Mouse (Mus musculus) myocyte (in vitro differentiated cells): ENCODE results near the gene Leng9. TPM values are rescaled to one million over a fixed set of nuclear protein-coding genes. Genes with fewer than 3 reads are reported as not detected.
A peak's percentile ranks its signal among the peaks of the same experiment; 100 is the strongest.

ENCODE experiments used
- H3K27me3 ChIP-seq: one replicate; pipeline ENCODE4 v1.6.1; 2011; ENCODE audit not compliant: control insufficient read depth, insufficient read depth, insufficient read length
- H3K36me3 ChIP-seq: one replicate; pipeline ENCODE4 v1.6.1; 2011; ENCODE audit not compliant: control insufficient read depth, insufficient read depth
- H3K4me2 ChIP-seq: one replicate; pipeline ENCODE4 v1.6.1; 2011; ENCODE audit warnings: low read depth, control low read depth
- H3K4me3 ChIP-seq: one replicate; pipeline ENCODE4 v1.5.1; 2011; ENCODE audit warnings: mild to moderate bottlenecking, control low read depth, moderate library complexity
- H3K79me2 ChIP-seq: one replicate; pipeline ENCODE4 v1.6.1; 2011; ENCODE audit not compliant: control insufficient read depth, insufficient read depth
- H3ac ChIP-seq: one replicate; pipeline ENCODE4 v1.6.1; 2011; ENCODE audit not compliant: control insufficient read depth, insufficient read length
- CEBPB ChIP-seq: IDR thresholded peaks from 2 replicates; pipeline ENCODE4 v1.6.1; 2011; ENCODE audit warnings: mild to moderate bottlenecking, moderate library complexity; ENCODE audit not compliant: poor library complexity, insufficient read depth, severe bottlenecking
- E2F4 ChIP-seq: IDR thresholded peaks from one replicate; pipeline ENCODE4 v1.6.1; 2011; ENCODE audit warnings: mild to moderate bottlenecking, control low read depth, moderate library complexity; ENCODE audit not compliant: insufficient read depth
- MAX ChIP-seq: IDR thresholded peaks from one replicate; pipeline ENCODE4 v1.6.1; 2011; ENCODE audit warnings: low read depth, mild to moderate bottlenecking, control low read depth
- MYOD1 ChIP-seq, 3 experiments: IDR thresholded peaks; one replicate each; pipeline ENCODE4 v1.6.1; 2011; ENCODE audit warnings: control low read depth in 2 of 3, low read depth in 2 of 3, mild to moderate bottlenecking in 2 of 3, moderate library complexity in 1 of 3; ENCODE audit not compliant: insufficient read length in 2 of 3, control insufficient read depth in 1 of 3
- MYOG ChIP-seq, 3 experiments: IDR thresholded peaks; one replicate each; pipeline ENCODE4 v1.6.1; 2011; ENCODE audit warnings: control low read depth in 2 of 3, low read depth in 2 of 3, mild to moderate bottlenecking in 2 of 3; ENCODE audit not compliant: insufficient read length in 2 of 3, control insufficient read depth in 1 of 3, insufficient read depth in 1 of 3
- POLR2A ChIP-seq: IDR thresholded peaks from one replicate; pipeline ENCODE4 v1.6.1; 2011; ENCODE audit warnings: low read depth, mild to moderate bottlenecking, control low read depth, moderate library complexity; ENCODE audit not compliant: insufficient read length
- POLR2AphosphoS2 ChIP-seq: IDR thresholded peaks from one replicate; pipeline ENCODE4 v1.6.1; 2011; ENCODE audit warnings: low read depth, control low read depth; ENCODE audit not compliant: insufficient read length
- REST ChIP-seq: IDR thresholded peaks from one replicate; pipeline ENCODE4 v1.6.1; 2011; ENCODE audit warnings: mild to moderate bottlenecking, control low read depth, moderate library complexity; ENCODE audit not compliant: insufficient read depth, insufficient read length
- SRF ChIP-seq: IDR thresholded peaks from one replicate; pipeline ENCODE4 v1.6.1; 2011; ENCODE audit warnings: low read depth; ENCODE audit not compliant: control insufficient read depth, insufficient read length
- TCF12 ChIP-seq: IDR thresholded peaks from one replicate; pipeline ENCODE4 v1.6.1; 2011; ENCODE audit warnings: mild to moderate bottlenecking, control low read depth; ENCODE audit not compliant: poor library complexity, insufficient read depth, severe bottlenecking
- TCF3 ChIP-seq: IDR thresholded peaks from one replicate; pipeline ENCODE4 v1.6.1; 2011; ENCODE audit warnings: low read depth, control low read depth; ENCODE audit not compliant: insufficient read length
- USF1 ChIP-seq: IDR thresholded peaks from one replicate; pipeline ENCODE4 v1.6.1; 2011; ENCODE audit warnings: low read depth, mild to moderate bottlenecking, control low read depth, moderate library complexity
- polyA plus RNA-seq: library from polyadenylated mRNA; unstranded; fragments of >200 nt; fragmentation: generic; extraction: Trizol; gene quantifications from one replicate; pipeline ENCODE4 v1.2.1, GENCODE M21; 2012; ENCODE audit warnings: missing spikeins

Gene Leng9
- polyA plus RNA-seq, 1 experiment = 3.2 TPM

DNA sequence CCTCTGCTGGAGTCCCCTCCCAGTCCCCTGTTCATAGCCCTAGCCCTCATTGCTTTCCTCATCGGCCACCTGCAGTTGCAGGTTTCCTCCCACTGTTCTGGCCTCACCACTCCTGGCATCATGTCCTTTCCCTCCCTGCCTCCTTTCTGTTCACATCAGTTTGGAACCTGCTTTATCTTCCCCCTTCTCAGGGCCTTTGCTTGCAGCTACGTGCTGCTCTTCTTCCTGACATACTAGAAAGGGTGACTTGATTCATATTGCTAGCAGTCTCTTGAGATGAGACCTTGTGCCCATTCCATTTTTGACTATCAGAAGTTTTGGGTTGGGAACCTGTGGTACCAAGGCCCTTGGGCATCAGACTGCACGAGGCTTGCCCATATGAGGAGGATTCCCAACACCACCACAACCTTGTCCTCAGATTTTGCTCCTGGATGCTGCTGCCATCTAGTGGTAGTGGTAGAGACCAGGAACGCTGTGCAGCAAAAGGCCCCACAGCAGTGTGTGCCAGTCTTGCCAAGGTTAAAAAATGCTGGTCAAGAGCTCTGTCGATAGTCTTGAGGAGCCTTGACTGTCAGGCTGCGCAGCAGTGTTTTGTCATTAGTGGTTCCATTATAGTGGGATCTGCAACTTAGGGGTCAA, 4.5 kb downstream of the Leng9 start:
- Histone ChIP-seq H3ac (no peak overlapping the region), H3K27me3 (no peaks in the 10 kb centered on the region)

DNA sequence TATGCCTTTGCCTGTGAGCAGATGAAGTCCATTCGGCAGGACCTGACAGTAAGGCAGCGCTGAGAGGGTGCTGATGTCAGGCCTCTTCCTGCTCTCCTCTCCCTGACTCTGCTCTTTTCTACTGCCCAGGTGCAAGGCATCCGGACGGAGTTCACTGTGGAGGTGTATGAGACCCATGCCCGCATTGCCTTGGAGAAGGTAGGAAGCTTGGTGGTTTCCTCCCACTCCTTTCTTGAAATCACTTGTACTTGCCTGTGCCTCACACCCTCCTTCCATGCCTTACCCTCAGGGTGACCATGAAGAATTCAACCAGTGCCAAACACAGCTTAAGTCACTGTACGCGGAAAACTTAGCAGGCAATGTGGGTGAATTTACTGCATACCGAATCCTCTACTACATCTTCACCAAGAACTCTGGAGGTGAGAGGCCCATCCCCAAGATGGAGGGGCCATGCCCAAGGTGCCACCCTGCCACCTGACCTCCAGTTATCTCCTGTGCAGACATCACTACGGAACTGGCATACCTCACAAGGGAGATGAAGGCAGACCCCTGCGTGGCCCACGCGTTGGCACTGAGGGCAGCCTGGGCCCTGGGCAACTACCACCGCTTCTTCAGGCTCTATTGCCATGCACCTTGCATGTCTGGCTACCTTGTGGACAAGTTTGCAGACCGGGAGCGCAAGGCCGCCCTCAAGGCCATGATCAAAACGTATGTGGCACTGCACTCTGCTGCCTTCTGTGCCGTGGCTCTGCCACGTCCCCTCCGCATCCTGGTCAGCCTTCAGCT, 5.2 kb downstream of the Leng9 start:
- no peak overlapping the region for H3ac ChIP-seq

More for the DNA sequence above, 4.5 kb downstream of the Leng9 start:
- no peak overlapping the region for H3K4me3 ChIP-seq
- no peaks in the 10 kb centered on the region for H3K79me2 ChIP-seq
- TF ChIP-seq TCF3 (no peak), USF1 (no peak)
- no peak overlapping the region for H3K4me2 ChIP-seq
- peaks cover 31% of the 10 kb centered on the region for H3K36me3 ChIP-seq

DNA sequence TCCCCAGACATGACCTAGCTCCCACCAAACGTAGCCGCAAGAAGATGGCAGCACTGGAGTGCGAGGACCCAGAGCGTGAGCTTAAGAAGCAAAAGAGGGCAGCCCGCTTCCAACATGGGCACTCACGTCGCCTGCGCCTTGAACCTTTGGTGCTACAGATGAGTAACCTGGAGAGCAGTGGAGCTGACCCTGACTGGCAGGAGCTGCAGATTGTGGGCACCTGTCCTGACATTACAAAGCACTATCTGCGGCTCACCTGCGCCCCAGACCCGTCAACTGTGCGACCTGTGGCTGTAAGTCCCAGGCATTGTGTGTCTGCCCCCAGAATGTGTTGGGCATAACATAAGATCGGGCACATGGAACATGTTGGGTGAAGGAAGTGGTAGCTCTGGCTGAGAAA, 6.1 kb downstream of the Leng9 start:
- no peak for TF ChIP-seq TCF12
- no peak for TF ChIP-seq MYOD1 (IDR thresholded peaks at IDR 0.05; ENCODE audit: control insufficient read depth in 1 of 3, insufficient read length in 2 of 3, low read depth in 2 of 3)
- TF ChIP-seq MAX = no peak
- TF ChIP-seq TCF3 = no peak
- no peak for TF ChIP-seq CEBPB
- TF ChIP-seq POLR2A = no peak
- no peak for TF ChIP-seq POLR2AphosphoS2
- Histone ChIP-seq H3K79me2 (peaks cover 13% of the 10 kb centered on the region), H3K36me3 (peaks cover 44% of the 10 kb centered on the region), H3K27me3 (no peaks in the 10 kb centered on the region), H3K4me3 (no peak overlapping the region), H3ac (no peak overlapping the region), H3K4me2 (no peak overlapping the region)

More for the DNA sequence above, 5.2 kb downstream of the Leng9 start:
- Histone ChIP-seq H3K36me3 (peaks cover 38% of the 10 kb centered on the region), H3K79me2 (peaks cover 3% of the 10 kb centered on the region), H3K4me2 (no peak overlapping the region), H3K4me3 (no peak overlapping the region), H3K27me3 (no peaks in the 10 kb centered on the region)
- TF ChIP-seq USF1 (no peak), MYOD1 (IDR thresholded peaks at IDR 0.05; ENCODE audit: control insufficient read depth in 1 of 3, insufficient read length in 2 of 3, low read depth in 2 of 3) (no peak), CEBPB (no peak), MYOG (IDR thresholded peaks at IDR 0.05; ENCODE audit: control insufficient read depth in 1 of 3, insufficient read depth in 1 of 3, insufficient read length in 2 of 3, low read depth in 2 of 3) (no peak), POLR2AphosphoS2 (peak; percentile 81), SRF (no peak), REST (no peak), MAX (no peak)

DNA sequence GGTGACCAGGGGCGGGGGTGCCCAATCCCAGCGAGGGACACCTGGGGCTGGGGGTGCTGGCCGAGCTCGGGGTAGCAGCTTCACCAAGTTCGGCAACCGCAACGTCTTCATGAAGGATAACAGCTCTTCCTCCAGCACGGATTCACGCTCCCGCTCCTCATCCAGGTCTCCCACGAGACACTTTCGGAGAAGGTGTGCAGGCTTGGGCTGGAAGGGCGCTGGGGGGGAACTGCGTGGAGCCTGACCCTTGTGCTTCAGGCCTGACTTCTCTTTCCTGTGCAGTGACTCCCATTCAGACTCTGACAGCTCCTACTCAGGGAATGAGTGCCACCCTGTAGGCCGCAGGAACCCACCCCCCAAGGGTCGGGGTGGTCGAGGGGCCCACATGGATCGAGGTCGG, 6.7 kb downstream of the Leng9 start:
- Histone ChIP-seq H3K4me3 (no peak overlapping the region), H3K79me2 (peaks cover 18% of the 10 kb centered on the region), H3K4me2 (no peak overlapping the region), H3K36me3 (peaks cover 44% of the 10 kb centered on the region), H3ac (no peak overlapping the region), H3K27me3 (no peaks in the 10 kb centered on the region)
- TF ChIP-seq MAX (no peak), REST (no peak), E2F4 (no peak), TCF12 (no peak), MYOD1 (IDR thresholded peaks at IDR 0.05; ENCODE audit: control insufficient read depth in 1 of 3, insufficient read length in 2 of 3, low read depth in 2 of 3) (no peak), SRF (no peak), POLR2AphosphoS2 (no peak), USF1 (no peak), MYOG (IDR thresholded peaks at IDR 0.05; ENCODE audit: control insufficient read depth in 1 of 3, insufficient read depth in 1 of 3, insufficient read length in 2 of 3, low read depth in 2 of 3) (no peak), CEBPB (no peak), TCF3 (no peak), POLR2A (no peak)

DNA sequence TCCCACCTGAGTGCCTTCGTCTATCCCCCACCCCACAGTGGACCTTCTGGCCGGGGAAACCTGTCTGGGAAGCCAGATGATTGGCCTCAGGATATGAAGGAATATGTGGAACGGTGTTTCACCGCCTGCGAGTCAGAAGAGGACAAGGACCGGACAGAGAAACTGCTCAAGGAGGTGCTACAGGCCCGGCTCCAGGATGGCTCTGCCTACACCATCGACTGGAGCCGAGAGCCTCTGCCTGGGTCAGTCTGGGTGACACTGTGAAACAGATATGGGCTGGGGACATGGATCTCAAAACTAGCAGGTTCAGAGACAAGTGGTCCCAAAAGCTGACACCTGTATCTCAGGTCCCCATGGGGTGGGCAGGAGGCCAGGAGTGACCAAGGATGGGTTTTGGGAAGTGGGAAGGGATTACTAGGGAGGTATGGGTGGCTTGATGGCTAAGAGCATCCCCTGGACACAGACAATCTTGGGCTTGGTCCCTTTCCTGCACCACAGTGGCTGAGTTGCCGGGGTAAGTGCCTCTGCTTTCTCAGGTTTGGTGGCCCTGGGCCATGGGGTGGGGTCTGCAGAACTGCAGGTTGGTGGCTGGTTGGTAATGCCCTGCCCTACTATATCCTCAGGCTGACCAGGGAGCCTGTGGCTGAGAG, 7.3 kb downstream of the Leng9 start:
- TF ChIP-seq POLR2AphosphoS2 (no peak), CEBPB (no peak), USF1 (no peak), TCF12 (no peak), MYOG (IDR thresholded peaks at IDR 0.05; ENCODE audit: control insufficient read depth in 1 of 3, insufficient read depth in 1 of 3, insufficient read length in 2 of 3, low read depth in 2 of 3) (no peak), TCF3 (no peak), REST (no peak), MYOD1 (IDR thresholded peaks at IDR 0.05; ENCODE audit: control insufficient read depth in 1 of 3, insufficient read length in 2 of 3, low read depth in 2 of 3) (no peak)
- Histone ChIP-seq H3K27me3 (no peaks in the 10 kb centered on the region), H3ac (no peak overlapping the region), H3K79me2 (peaks cover 24% of the 10 kb centered on the region), H3K36me3 (peaks cover 44% of the 10 kb centered on the region), H3K4me3 (no peak overlapping the region), H3K4me2 (no peak overlapping the region)
